Mouse (Mus musculus): Measurements from ENCODE around the gene Cyp2e1. TPM values are rescaled to one million over a fixed set of nuclear protein-coding genes. Genes with fewer than 3 reads are reported as not detected.
"Not testable (repeated sequence)": the region's sequence is repeated elsewhere in the genome, so short reads cannot be mapped to it uniquely, and the experiment has no call there.

Cyp2e1 gene
- polyA plus RNA-seq, 2 experiments: 0.05 TPM; not detected in 1

- TF ChIP-seq POLR2A (IDR thresholded peaks at IDR 0.05; ENCODE audit: borderline replicate concordance, extremely low read depth, insufficient read depth, insufficient read length): no peak
- H3K9ac ChIP-seq (ENCODE audit: low read depth, low read length, severe bottlenecking): no peak overlapping the region
- H3K36me3 ChIP-seq (ENCODE audit: control insufficient read depth, insufficient read depth, low read length): no peaks in the 10 kb centered on the region
- DNase-seq (ENCODE audit: low spot score) (no peak), ATAC-seq (ENCODE audit: low FRiP score, low read depth) (no peak)
- H3K4me2 ChIP-seq (replicated peaks; ENCODE audit: low read depth, low read length, severe bottlenecking): no peak overlapping the region
- H3K4me3 ChIP-seq (replicated peaks; ENCODE audit: low read length): no peak overlapping the region
- no peak overlapping the region for H3K27ac ChIP-seq (replicated peaks; ENCODE audit: low read depth, low read length)
- H3K27me3 ChIP-seq (ENCODE audit: control insufficient read depth, insufficient read depth, low read length): no peaks in the 10 kb centered on the region
- no peaks in the 10 kb centered on the region for H3K9me3 ChIP-seq (ENCODE audit: control insufficient read depth, low read length)
- H3K4me1 ChIP-seq (ENCODE audit: control insufficient read depth, insufficient read depth, low read length): no peaks in the 10 kb centered on the region
Observed at GRCm38 (mm10) chr7:140760647-140761046, 2.9 kb upstream of the Cyp2e1 start.

- H3K4me3 ChIP-seq (replicated peaks; ENCODE audit: low read length); H3K9me3 ChIP-seq (ENCODE audit: control insufficient read depth, low read length); H3K27ac ChIP-seq (replicated peaks; ENCODE audit: low read depth, low read length); DNase-seq (ENCODE audit: low spot score); H3K27me3 ChIP-seq (ENCODE audit: control insufficient read depth, insufficient read depth, low read length); H3K4me2 ChIP-seq (replicated peaks; ENCODE audit: low read depth, low read length, severe bottlenecking); H3K4me1 ChIP-seq (ENCODE audit: control insufficient read depth, insufficient read depth, low read length); ATAC-seq (ENCODE audit: low FRiP score, low read depth); H3K36me3 ChIP-seq (ENCODE audit: control insufficient read depth, insufficient read depth, low read length); H3K9ac ChIP-seq (ENCODE audit: low read depth, low read length, severe bottlenecking): not testable (repeated sequence)
- WGBS: 57% methylated on average over 1 of the region's 1 CpGs
Observed at GRCm38 (mm10) chr7:140765391-140765790, 1.9 kb downstream of the Cyp2e1 start.

GRCm38 (mm10) chr7:140765888-140766739, 2.6 kb downstream of the Cyp2e1 start:
- H3K27me3 ChIP-seq (ENCODE audit: control insufficient read depth, insufficient read depth, low read length): no peaks in the 10 kb centered on the region
- H3K4me1 ChIP-seq (ENCODE audit: control insufficient read depth, insufficient read depth, low read length): no peaks in the 10 kb centered on the region
- no peak overlapping the region for H3K4me2 ChIP-seq (replicated peaks; ENCODE audit: low read depth, low read length, severe bottlenecking)
- no peaks in the 10 kb centered on the region for H3K36me3 ChIP-seq (ENCODE audit: control insufficient read depth, insufficient read depth, low read length)
- no peak overlapping the region for H3K27ac ChIP-seq (replicated peaks; ENCODE audit: low read depth, low read length)
- DNase-seq (ENCODE audit: low spot score) (no peak), ATAC-seq (ENCODE audit: low FRiP score, low read depth) (no peak)
- 76% methylated on average over 12 of the region's 12 CpGs for WGBS
- no peak for TF ChIP-seq POLR2A (IDR thresholded peaks at IDR 0.05; ENCODE audit: borderline replicate concordance, extremely low read depth, insufficient read depth, insufficient read length)
- H3K4me3 ChIP-seq (replicated peaks; ENCODE audit: low read length): no peak overlapping the region
- no peak overlapping the region for H3K9ac ChIP-seq (ENCODE audit: low read depth, low read length, severe bottlenecking)
- H3K9me3 ChIP-seq (ENCODE audit: control insufficient read depth, low read length): no peaks in the 10 kb centered on the region

- H3K4me1 ChIP-seq (ENCODE audit: control insufficient read depth, insufficient read depth, low read length): no peaks in the 10 kb centered on the region
- DNase-seq (ENCODE audit: low spot score): peak; percentile 15
- H3K27me3 ChIP-seq (ENCODE audit: control insufficient read depth, insufficient read depth, low read length): no peaks in the 10 kb centered on the region
- WGBS: 31% methylated on average over 4 of the region's 4 CpGs
- H3K4me3 ChIP-seq (replicated peaks; ENCODE audit: low read length): no peak overlapping the region
- no peak overlapping the region for H3K4me2 ChIP-seq (replicated peaks; ENCODE audit: low read depth, low read length, severe bottlenecking)
- no peaks in the 10 kb centered on the region for H3K36me3 ChIP-seq (ENCODE audit: control insufficient read depth, insufficient read depth, low read length)
- no peak for ATAC-seq (ENCODE audit: low FRiP score, low read depth)
- H3K27ac ChIP-seq (replicated peaks; ENCODE audit: low read depth, low read length): 0 out of 2 replicates have a peak overlapping the region, but pooled peaks have one; percentile 7
- no peaks in the 10 kb centered on the region for H3K9me3 ChIP-seq (ENCODE audit: control insufficient read depth, low read length)
- TF ChIP-seq POLR2A (IDR thresholded peaks at IDR 0.05; ENCODE audit: borderline replicate concordance, extremely low read depth, insufficient read depth, insufficient read length): no peak
- no peak overlapping the region for H3K9ac ChIP-seq (ENCODE audit: low read depth, low read length, severe bottlenecking)
Observed at GRCm38 (mm10) chr7:140780548-140780947, 17.0 kb downstream of the Cyp2e1 start.

GRCm38 (mm10) chr7:140787406-140788052, 24.0 kb downstream of the Cyp2e1 start, which contains the start of gene Syce1:
Gene Syce1 (minus strand): TSS chr7:140787852.
- Histone ChIP-seq H3K27me3 (ENCODE audit: control insufficient read depth, insufficient read depth, low read length) (no peaks in the 10 kb centered on the region), H3K27ac (replicated peaks; ENCODE audit: low read depth, low read length) (no peak within 1 kb of the TSS), H3K9ac (ENCODE audit: low read depth, low read length, severe bottlenecking) (no peak within 1 kb of the TSS), H3K36me3 (ENCODE audit: control insufficient read depth, insufficient read depth, low read length) (no peaks in the 10 kb centered on the region), H3K4me3 (replicated peaks; ENCODE audit: low read length) (no peak within 1 kb of the TSS), H3K9me3 (ENCODE audit: control insufficient read depth, low read length) (no peaks in the 10 kb centered on the region), H3K4me1 (ENCODE audit: control insufficient read depth, insufficient read depth, low read length) (no peaks in the 10 kb centered on the region), H3K4me2 (replicated peaks; ENCODE audit: low read depth, low read length, severe bottlenecking) (no peak within 1 kb of the TSS)
- no peak for TF ChIP-seq POLR2A (IDR thresholded peaks at IDR 0.05; ENCODE audit: borderline replicate concordance, extremely low read depth, insufficient read depth, insufficient read length)
- WGBS: 83% methylated on average over 33 of the region's 33 CpGs
- ATAC-seq (ENCODE audit: low FRiP score, low read depth) (no peak), DNase-seq (ENCODE audit: low spot score) (no peak)

Data from limb, embryonic 14.5 days (tissue).